Mouse (Mus musculus): ENCODE data around the gene Hoxb2.

Hoxb2 gene

DNA sequence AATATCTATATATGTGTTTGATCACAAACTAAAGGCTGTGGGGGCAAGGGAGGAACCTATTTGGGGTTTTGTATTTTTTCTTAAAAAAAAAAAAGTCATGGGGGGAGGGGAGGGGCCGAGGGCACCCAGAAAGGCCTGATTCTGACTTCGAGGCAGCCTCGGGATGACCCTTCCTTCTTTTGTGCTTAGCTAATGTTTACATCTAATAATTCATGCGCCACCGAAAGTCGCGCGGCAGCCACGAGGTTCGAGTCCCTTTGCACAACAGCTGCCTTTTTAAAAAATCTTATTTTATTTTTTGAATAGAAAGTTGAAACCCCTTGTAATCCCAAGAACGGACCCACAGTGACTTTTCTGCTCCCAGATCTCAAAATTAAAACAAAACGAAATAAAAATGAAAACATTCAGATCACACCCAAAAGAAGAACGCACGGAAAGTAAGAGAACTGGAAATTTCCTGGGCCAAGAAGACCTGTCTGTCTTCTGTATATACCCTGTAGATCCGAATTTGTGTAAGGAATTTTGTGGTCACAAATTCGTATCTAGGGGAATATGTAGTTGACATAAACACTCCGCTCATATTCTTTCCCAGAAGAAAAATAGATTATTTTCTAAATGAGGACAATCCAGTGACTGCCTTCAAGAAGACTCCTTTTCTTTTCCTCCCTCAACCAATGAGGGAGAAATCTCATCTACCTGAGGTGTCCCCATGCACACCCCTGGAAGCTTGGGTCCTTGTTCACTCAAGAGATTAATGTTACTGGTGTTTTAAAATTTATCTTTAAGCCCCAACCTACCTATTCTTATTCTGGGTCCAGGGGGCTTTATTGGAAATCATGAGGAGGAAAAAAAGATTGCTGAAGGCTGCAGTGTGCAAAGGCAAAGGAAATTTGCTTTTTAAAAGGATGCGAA, 33.4 kb upstream of the Hoxb2 start:
- no peak for DNase-seq

DNA sequence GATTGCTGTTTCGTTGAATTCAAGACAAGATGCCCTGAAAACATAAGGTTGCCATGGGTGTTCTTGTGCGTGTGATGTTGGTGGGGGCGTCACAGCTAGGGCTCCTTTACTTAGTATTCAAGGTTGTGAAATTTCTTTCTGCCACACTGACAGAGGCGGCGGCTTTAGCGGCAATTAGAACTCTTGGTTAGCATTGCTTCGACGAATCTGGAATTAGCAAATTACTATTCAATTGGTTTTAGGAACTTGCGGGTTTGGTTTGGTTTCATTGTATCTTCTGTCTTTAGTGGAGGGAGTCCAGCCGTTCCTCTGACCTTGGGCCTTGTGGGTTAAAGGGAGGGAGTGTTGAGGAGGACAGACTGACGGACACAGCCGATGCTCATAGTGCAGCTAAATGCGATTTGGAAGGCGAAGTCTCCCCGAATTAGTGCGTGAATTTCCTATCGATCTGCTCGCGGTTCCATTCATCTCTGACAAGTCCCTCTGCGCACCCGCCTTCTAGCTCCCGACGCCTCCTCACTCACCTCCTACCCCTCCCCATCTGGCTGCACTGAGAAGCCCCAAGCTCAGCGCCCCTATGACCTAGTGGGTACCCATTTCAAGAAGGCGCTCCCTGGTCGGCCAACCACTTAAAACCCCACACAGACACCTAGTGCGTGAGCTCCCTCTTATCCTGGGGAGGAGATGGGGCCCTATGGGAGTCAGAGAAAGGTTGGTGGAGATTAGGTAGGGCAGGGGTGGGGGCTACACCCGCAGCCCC, 32.5 kb upstream of the Hoxb2 start, which contains the start of gene Hoxb4:
TSS of gene Hoxb4 (plus strand) at position 660 of the 760 bp plus-strand sequence.
- DNase-seq, result no peak

DNA sequence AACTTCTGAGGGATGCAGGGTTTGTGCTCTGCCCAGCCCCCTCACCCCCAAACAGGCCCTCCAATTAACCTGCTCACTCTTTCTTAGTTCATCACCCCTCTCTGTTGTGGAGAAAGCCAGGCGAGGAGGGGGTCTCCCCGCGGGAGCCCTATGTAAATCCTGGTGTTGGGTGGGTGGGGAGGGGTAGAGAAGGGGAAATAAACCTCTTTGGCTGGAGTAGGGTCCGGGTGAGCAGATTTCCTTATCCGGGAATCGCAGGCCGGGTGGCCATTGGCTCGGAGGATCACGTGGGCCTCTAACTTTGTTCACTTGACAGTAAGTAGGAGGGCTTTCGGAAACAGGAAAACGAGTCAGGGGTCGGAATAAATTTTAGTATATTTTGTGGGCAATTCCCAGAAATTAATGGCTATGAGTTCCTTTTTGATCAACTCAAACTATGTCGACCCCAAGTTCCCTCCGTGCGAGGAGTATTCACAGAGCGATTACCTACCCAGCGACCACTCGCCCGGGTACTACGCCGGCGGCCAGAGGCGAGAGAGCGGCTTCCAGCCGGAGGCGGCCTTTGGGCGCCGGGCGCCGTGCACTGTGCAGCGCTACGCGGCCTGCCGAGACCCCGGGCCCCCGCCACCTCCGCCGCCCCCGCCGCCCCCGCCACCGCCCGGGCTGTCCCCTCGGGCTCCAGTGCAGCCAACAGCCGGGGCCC, 31.8 kb upstream of the Hoxb2 start:
- DNase-seq, result peak; percentile 90

DNA sequence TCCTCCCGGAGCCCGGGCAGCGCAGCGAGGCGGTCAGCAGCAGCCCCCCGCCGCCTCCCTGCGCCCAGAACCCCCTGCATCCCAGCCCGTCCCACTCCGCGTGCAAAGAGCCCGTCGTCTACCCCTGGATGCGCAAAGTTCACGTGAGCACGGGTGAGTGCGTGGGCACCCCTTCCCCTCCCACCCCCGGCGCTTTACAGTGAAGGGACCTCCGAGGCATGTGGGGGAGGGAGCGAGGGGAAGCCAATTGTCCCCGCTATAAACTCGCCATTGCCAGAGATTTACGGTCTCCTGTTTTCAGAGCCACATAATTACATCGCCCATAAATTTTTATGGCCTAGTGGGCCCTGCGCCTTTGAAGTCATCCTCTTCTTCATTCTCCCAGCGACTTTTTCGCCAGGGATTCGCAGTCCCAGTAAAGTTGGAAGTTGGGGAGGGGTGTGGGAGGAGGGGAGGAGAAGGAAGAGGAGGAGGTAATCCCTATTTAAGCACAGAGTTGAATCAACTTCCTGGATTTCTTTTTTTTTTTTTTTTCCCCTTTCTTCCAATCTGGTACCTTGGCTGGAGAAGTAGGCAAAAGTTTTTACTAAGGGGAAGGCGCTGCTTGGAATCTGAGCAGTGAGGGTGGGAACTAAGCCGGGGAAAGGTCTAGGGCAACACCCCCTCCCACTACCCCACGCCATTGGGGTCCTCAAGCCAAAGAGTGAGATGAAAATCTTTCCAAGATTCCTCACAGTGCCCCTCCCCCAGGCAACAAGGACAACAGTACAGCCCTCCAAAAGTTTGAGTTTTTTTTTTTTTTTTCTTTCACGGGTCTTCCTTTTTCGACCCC, 31.0 kb upstream of the Hoxb2 start:
- peak; percentile 74 for DNase-seq

DNA sequence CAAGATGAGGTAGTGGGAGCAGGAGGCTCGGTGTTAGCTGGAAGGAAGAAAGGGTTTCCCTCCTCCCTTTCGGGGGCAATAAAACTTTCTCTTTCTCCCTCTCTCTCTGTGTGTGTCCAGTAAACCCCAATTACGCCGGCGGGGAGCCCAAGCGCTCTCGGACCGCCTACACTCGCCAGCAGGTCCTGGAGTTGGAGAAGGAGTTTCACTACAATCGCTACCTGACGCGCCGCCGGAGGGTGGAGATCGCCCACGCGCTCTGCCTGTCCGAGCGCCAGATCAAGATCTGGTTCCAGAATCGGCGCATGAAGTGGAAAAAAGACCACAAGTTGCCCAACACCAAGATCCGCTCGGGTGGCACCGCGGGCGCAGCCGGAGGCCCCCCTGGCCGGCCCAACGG, 30.4 kb upstream of the Hoxb2 start:
- DNase-seq, result peak; percentile 70

DNA sequence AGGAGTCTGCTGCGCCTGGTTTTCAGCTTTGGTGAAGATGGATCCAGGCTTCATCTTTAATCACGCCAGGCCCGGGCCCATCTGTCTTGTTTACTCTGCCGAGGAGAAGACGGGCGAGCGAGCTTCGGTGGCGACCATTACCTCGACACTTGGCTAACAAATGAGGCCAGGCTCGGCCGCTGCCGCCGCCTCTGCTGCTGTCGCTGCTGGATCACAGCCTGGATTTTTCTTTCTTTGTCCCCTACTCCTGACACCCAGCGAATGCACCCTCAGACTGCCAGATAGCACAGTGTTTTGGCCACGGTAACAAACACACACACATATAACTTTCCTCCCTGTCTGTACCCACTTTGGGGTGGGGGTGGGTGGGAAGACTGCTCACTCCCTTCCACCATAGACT, 29.6 kb upstream of the Hoxb2 start:
- DNase-seq, result peak; percentile 72

DNA sequence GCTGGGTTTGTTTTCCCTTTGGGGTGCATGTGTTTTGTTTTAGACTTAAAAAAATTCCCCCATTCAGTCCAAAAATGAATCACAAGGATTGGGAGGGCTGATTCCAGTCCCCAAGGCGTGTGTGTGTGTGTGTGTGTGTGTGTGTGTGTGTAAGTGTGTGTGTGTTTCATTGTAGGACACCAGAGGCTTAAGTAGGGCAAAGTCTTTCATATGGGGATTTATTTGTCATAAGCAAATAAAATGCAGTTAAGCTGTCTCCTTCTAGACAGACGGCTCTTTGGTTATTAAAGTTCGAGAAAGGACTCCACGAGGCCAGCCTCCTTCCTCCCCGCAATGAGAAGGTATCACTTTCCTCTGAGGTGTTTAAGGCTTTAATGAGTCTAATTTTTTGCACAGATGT, 28.5 kb upstream of the Hoxb2 start:
- no peak for DNase-seq

DNA sequence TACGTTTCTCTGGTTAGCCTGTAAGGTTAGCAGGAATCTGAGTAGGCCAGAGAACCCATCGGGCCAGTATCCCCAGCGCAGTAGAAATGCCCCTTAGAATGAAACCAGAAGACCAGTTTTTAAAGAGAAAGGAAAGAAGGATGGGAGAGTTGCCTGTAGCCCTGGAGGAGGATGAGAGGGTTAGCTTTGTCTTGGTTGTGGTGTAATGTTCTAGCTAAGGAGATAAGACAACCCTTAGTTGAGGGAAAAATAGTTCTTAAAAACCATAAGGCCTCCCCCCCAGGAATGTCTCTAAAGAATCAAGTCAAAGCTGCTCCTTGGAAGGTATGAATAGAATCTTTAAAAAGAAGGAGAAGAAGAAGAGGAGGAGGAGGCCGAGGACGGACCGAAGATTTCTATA, 27.6 kb upstream of the Hoxb2 start:
- no peak for DNase-seq

DNA sequence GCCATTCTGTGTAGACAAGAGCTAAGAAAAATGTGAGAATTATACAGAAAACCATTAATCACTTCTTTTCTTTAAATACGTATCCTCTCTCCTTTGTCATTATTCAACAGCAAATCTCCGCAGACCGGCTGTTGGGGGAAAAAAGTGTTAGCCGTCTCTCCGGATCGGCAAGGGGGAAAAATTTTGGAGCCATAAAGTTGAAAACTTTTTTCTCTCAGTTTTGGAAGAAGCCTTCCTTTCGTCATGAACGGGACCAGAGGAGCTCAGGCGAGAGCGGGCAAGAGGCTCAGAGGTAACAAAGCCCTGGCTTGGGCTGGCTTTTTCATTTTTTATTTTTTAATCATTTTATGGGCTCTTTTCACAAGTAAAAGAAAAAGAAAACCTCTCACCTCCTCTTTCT, 27.2 kb upstream of the Hoxb2 start, which contains the start of gene Hoxb3:
TSS of gene Hoxb3 (plus strand) at position 173 of the 400 bp plus-strand sequence.
- DNase-seq, result no peak

DNA sequence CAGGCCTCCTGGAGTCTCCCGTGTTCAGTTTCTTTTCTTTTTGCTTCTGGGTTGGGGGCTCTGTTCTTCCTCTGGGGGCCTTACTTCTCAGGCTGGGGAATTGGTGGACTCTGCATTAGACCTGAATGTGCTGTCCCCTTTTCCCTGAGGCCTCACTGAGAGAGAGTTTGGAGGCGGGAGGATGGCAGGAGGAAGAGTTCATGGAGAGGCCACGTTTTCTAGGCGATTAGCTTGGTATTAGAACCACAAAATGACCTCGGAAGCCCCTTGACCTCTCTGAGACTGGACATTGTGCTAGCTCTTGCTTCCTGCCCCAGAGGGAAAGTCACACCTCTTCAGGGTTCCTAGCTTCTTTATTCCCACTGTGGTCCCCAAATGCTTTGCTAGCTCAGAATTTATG, 26.2 kb upstream of the Hoxb2 start:
- DNase-seq, result no peak

DNA sequence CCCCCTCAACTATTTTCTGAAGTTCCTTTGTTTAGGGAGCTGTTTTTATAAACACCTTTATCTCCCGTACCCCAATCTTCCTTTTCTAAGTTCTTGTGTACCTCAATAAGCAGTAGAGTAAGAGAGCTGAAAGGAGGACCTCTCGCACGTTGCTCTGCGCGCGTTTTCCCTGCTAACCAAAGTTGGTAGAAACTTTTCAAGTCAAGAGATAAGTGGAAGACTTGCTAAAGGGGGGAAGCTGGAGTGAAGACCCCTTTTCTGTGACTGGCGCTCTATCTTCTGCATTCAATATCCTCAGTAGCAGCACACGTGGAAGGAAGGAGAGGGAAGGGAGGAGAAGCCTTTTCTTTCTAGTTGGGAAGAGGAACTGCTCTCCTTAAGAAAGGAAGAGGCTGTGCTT, 25.4 kb upstream of the Hoxb2 start:
- no peak for DNase-seq

DNA sequence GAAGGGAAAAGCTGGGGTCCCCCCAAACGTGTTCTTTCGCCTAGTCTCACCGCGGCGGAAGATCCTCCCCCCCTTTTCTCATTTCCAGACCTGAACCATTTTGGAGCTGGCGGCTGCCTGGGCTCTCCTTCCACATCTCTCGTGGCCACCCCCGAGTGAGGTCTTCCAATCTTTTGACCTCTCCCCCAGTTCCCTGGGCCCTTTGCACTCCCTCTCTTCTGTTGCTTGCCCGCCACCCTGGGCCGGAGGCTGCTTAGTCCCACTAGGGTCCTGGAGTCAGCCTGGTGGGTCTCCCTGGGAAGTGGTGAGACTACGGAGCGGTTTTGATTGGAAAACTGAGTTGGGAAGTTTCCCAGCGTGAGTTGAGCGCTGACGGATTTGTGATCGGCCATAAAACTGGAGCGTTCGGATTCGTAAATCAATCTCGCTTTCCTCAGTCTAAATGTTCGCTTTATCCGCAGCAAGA, 24.5 kb upstream of the Hoxb2 start:
- DNase-seq, result no peak

DNA sequence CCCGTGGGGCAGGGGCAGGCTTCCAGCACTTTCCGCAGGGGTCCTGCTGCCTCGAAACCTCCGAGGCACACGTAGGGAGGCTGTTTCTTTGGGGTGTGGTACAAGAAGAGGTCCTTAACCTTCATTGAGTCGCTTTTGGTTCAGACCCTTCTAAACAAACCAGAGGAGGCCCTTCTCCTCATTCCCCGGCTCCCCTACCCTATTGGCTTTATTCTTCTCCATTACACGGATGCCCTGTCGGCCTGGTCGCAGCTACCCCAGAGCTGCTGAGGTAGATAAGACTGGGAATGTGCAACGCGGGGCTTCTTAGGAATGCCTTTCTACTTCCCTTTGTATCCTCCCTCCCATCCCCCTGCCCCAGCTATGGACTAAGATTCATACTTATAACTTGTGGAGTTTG, 23.6 kb upstream of the Hoxb2 start:
- DNase-seq, result no peak

DNA sequence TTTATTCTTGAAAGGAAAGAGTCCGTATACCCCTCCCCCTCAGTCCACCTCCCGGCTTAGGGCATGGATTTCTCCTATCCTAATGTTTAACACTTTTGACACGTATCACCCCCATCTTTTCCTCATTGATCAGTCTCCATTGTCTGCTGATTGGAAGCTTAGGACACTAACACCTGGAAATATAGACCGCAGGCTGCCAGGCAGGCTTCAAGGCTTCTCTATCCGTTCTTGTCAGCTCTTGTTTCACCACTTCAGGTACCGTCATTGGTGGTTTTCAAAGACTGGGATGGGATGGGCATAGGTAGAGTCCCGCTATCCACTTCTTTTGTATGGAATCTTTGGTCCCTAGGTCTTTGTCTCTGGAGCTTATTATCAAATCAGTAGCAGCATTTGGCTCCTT, 23.2 kb upstream of the Hoxb2 start:
- no peak for DNase-seq

DNA sequence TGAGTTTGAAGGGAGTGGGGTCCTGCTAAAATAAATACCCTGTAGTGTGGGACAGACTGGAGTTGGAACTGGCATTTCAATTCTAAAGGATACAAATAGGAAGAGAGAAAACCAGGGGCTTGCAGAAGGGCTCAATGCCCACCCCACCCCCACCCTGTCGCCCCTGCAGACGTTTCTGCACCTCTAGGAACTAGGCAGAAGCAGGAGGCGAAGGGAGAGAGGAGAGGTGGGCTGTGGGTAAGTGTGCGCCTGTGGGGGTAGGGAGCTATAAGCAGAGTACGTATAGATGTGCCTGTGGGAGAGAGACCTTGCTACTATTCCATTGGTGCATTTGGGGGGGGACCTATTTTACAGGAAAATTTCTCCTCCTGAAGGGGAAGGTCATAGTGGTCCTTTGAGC, 22.6 kb upstream of the Hoxb2 start:
- DNase-seq, result no peak

DNA sequence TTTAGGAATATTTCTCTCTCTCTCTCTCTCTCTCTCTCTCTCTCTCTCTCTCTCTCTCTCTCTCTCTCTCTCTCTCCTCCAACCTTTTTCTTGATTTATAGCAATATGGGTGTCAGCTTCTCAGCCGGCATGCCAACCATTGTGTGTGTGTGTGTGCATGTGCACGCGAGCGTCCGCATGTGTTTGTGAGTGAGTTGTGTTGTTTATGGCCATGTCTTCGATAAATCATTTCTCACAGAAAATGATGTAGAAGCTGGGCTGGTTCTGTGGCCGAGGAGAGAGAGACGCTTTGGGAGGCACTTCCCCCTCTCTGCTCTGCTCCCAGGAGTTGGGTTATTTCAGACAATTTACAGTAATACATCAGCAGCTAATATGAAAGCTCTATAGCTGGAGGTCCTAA, 21.7 kb upstream of the Hoxb2 start:
- DNase-seq, result no peak

DNA sequence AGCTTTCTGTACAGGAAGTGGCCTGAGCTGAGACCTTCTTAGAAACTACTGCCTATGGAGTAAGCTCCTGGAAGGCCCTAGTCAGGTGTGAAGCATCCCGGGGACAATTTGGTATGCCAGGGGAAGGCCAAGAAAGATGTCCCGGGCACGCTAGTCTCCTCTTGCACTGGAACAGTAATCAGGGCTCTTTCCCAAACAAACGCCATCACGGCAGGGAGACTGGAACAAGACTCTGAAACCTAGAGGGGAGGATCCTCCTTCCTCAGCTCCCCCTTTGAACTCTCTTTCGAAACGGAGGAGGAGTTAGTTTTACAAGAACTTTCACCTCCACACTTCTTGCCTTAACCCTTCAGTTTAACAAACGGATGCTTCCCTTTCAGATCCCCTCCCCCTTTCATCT, 18.2 kb upstream of the Hoxb2 start:
- no peak for DNase-seq

DNA sequence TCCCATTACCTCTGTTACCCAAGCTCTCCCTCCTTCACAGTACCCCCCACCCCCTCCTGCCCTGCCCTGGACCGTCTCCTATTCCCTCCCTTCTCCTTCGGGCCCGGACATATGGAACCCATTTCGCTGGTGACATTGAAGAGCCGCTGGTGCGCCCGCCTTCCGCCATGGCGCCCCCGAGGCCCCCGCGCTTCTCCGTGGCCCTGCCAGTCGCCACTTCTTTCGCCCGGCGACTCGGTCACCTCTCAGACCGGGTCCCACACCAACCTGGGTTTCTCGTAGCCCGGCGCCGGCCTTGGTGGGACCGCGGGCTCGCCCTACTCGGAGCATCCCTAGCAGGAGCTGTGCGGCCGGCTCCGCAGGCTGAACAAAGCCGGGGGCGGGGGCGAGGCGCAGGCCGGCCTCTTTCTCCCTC, 17.7 kb upstream of the Hoxb2 start:
- DNase-seq, result no peak

DNA sequence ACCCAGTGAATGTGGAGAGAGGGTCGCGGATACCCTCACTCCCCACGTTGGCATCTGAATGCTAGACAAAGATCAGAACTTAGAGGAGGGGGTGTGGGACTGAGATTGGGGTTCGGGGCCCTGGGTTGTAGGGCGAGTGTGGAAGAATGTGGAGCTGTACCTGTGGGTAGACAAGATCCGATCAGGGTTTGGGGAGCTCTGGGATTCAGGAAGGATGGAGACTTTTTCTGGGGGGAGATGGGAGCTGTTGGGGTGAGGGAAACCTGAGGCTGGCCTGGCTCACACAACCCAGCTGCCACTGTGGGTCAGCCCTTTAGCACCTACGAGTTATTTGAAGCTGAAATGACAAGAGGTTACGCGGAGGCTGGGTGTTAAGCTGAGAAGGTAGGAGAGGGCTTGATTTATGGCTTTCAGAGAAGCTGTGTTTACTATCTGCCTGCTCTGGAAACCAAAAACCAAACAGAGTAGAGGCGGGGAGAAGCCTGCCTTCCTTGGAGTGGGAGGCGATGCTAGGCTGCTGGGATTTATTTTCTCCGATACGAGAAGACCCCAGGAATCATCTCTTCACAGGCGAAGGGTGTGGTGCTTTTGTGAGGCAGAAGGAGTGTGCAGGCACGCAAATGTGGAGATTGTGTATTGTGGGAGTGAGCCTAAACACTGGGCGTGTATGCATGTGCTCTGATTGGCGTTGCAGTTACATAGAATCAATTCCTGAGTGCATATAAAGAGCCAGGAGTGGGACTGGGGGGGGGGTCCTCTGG, 16.9 kb upstream of the Hoxb2 start:
- DNase-seq, result no peak

DNA sequence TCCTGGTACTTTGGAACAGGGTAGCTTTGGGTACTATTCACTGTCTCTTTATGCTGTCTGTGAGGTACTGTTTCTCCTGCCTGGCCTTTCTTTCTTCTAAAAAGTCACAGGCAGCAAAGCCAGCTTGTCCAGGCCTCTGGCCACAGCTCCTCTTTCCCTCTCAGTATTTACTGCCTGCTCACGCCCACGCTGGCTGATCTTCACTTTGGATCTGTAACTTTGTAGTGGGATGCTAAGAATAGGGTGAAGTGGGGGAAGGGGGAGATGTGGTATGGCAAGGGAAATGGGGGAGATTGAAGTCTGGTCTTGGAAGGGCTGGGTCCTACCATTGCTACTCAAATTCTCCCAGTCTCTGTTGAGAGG, 16.3 kb upstream of the Hoxb2 start:
- no peak for DNase-seq

DNA sequence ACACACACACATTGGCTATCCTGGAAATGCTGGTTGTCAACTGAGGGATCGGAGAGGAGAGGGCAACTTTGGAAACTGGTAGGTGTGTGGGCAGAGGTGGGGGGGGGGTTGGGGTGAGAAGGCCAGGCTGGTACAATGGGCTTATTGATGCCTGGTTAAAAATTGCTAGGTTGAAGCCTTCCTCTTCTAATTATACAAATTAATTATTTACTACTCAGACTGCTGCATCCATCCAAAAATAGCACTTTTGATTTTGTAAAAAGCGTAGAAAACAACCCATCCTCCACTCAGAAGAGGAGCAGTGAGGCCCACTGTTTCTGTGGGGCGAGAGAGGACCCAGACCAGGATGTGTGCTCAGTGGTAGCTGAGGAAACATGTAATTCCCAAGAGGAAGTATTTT, 15.3 kb upstream of the Hoxb2 start:
- no peak for DNase-seq

DNA sequence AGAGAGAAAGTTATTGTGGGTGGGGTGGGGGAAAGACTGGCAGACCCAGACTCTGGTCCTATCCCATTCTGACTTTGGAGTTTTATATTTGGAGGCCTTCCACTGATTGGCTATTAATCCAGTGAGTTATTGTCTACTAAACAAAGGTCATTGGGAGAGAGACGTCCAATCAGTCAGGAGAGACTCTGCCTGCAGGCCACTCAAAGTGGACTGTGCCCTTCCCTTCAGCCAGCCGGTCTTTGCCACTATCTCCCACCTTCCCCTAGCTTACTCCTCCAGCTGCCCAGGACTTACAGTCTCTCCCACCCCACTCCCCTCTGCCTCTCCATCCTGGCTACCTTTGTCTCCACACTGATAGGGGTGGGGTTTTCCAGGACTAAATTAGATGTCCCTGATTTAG, 13.7 kb upstream of the Hoxb2 start:
- no peak for DNase-seq

Data from lung, postnatal 10 days (tissue).